Mouse (Mus musculus) lung, embryonic 16.5 days (tissue): Measurements from ENCODE around the gene Gns. TPM values are rescaled to one million over a fixed set of nuclear protein-coding genes. Genes with fewer than 3 reads are reported as not detected.
A peak's percentile ranks its signal among the peaks of the same experiment; 100 is the strongest.

Experiments
- ATAC-seq: fragments of 200-750 bp; cut with Nextera tagmentation; 2 replicates; pipeline ENCODE4 v1.8.0; 2017; ENCODE audit warnings: low read depth, mild to moderate bottlenecking, moderate library complexity
- H3K27ac ChIP-seq: fragments of 300-500 bp; sonication (generic); 2 replicates; pipeline ENCODE4 v1.5.1; 2014; ENCODE audit warnings: mild to moderate bottlenecking, control low read depth, low read length
- H3K27me3 ChIP-seq: fragments of 300-500 bp; sonication (generic); 2 replicates; pipeline ENCODE4 v1.6.1; 2014; ENCODE audit warnings: low read depth, low read length, mixed read lengths; ENCODE audit not compliant: control insufficient read depth, insufficient read depth
- H3K36me3 ChIP-seq: fragments of 300-500 bp; sonication (generic); 2 replicates; pipeline ENCODE4 v1.6.1; 2014; ENCODE audit warnings: low read length; ENCODE audit not compliant: control insufficient read depth, insufficient read depth
- H3K4me1 ChIP-seq: fragments of 300-500 bp; sonication (generic); replicated peaks from 2 replicates; pipeline ENCODE4 v1.6.1; 2014; ENCODE audit warnings: low read length, mixed read lengths; ENCODE audit not compliant: control insufficient read depth, insufficient read depth
- H3K4me2 ChIP-seq: fragments of 300-500 bp; sonication (generic); 2 replicates; pipeline ENCODE4 v1.6.1; 2014; ENCODE audit warnings: low read depth, low read length, control low read depth
- H3K4me3 ChIP-seq: fragments of 300-500 bp; sonication (generic); 2 replicates; pipeline ENCODE4 v1.5.1; 2014; ENCODE audit warnings: mild to moderate bottlenecking, low read length, control low read depth
- H3K9ac ChIP-seq: fragments of 300-500 bp; sonication (generic); 2 replicates; pipeline ENCODE4 v1.6.1; 2014; ENCODE audit warnings: low read length, control low read depth
- H3K9me3 ChIP-seq: fragments of 300-500 bp; sonication (generic); 2 replicates; pipeline ENCODE4 v1.6.1; 2016; ENCODE audit warnings: low read length; ENCODE audit not compliant: control insufficient read depth
- WGBS: fragments of 180-500 bp; shearing (Covaris S2); extraction: QIAGEN DNeasy Blood & Tissue Kit; methylation state at CpG from one replicate; pipeline ENCODE4 v1.1.7; 2014; 5-methylcytosine and 5-hydroxymethylcytosine counted together
- polyA plus RNA-seq: library from polyadenylated mRNA; unstranded; fragments of >200 nt; fragmentation: Nextera tagmentation; extraction: Ambion mirVana; gene quantifications from 2 replicates; pipeline ENCODE4 v1.2.1, GENCODE M21; 2015

Gns gene
- polyA plus RNA-seq, 1 experiment from 2014 or later = 38.2 TPM

- Histone ChIP-seq H3K36me3 (no peaks in the 10 kb centered on the region), H3K4me2 (no peak overlapping the region), H3K4me1 (peaks cover 46% of the 10 kb centered on the region), H3K9ac (no peak overlapping the region), H3K27ac (no peak overlapping the region), H3K4me3 (no peak overlapping the region), H3K9me3 (no peaks in the 10 kb centered on the region), H3K27me3 (no peaks in the 10 kb centered on the region)
- 65% methylated on average over 6 of the region's 8 CpGs for WGBS
- no peak for ATAC-seq
Measured at GRCm38 (mm10) chr10:121438109-121438508, 73.2 kb downstream of the Gns start.

GRCm38 (mm10) chr10:121439310-121439731 lies 74.4 kb downstream of the Gns start:
- 54% methylated on average over 12 of the region's 12 CpGs for WGBS
- Histone ChIP-seq H3K27ac (peak overlapping the region; percentile 70), H3K9me3 (no peaks in the 10 kb centered on the region), H3K4me2 (no peak overlapping the region), H3K4me3 (no peak overlapping the region), H3K9ac (no peak overlapping the region), H3K36me3 (no peaks in the 10 kb centered on the region), H3K27me3 (no peaks in the 10 kb centered on the region), H3K4me1 (peaks cover 39% of the 10 kb centered on the region)
- ATAC-seq = no peak

- WGBS = 80% methylated on average over 9 of the region's 9 CpGs
- Histone ChIP-seq H3K27ac (no peak overlapping the region), H3K4me2 (no peak overlapping the region), H3K27me3 (no peaks in the 10 kb centered on the region), H3K36me3 (no peaks in the 10 kb centered on the region), H3K4me3 (no peak overlapping the region), H3K9ac (no peak overlapping the region), H3K9me3 (no peaks in the 10 kb centered on the region), H3K4me1 (peaks cover 35% of the 10 kb centered on the region)
- ATAC-seq = no peak
Measured at GRCm38 (mm10) chr10:121443791-121444190, 78.9 kb downstream of the Gns start.

- Histone ChIP-seq H3K4me1 (peaks cover 32% of the 10 kb centered on the region), H3K27ac (no peak overlapping the region), H3K27me3 (no peaks in the 10 kb centered on the region), H3K4me3 (no peak overlapping the region), H3K4me2 (no peak overlapping the region), H3K36me3 (no peaks in the 10 kb centered on the region), H3K9me3 (no peaks in the 10 kb centered on the region), H3K9ac (no peak overlapping the region)
- ATAC-seq = no peak
- 80% methylated on average over 7 of the region's 7 CpGs for WGBS
Measured at GRCm38 (mm10) chr10:121444198-121444597, 79.3 kb downstream of the Gns start.

- ATAC-seq = no peak
- WGBS = 78% methylated on average over 8 of the region's 8 CpGs
Measured at GRCm38 (mm10) chr10:121445808-121446207, 80.9 kb downstream of the Gns start.

More at GRCm38 (mm10) chr10:121445808-121446207, 80.9 kb downstream of the Gns start:
- Histone ChIP-seq H3K27ac (no peak overlapping the region), H3K4me1 (peaks cover 25% of the 10 kb centered on the region), H3K4me2 (no peak overlapping the region), H3K27me3 (no peaks in the 10 kb centered on the region), H3K9me3 (no peaks in the 10 kb centered on the region), H3K4me3 (no peak overlapping the region), H3K9ac (no peak overlapping the region), H3K36me3 (no peaks in the 10 kb centered on the region)

Other genes starting within 250 kb of the Gns start
- 2.8 and 3.0 TPM in 2 replicates for gene Tbc1d30, start 13.8 kb upstream of the Gns start, polyA plus RNA-seq
- gene Rassf3, start 111.3 kb downstream of the Gns start, polyA plus RNA-seq = 19.7 and 20.7 TPM in 2 replicates
- gene Tbk1, start 221.7 kb downstream of the Gns start, polyA plus RNA-seq = 37.0 and 39.2 TPM in 2 replicates